Mouse (Mus musculus) E14TG2a.4 (cell line): ENCODE measurements around the gene Cyb561.

ENCODE experiments used
- CTCF ChIP-seq: conservative IDR thresholded peaks from 2 replicates; pipeline ENCODE4 v1.5.1; 2014; ENCODE audit warnings: low read length
- NANOG ChIP-seq: IDR thresholded peaks from 2 replicates; pipeline ENCODE4 v1.6.1; 2014; ENCODE audit warnings: borderline replicate concordance, low read length, mixed read lengths
- POU5F1 ChIP-seq: IDR thresholded peaks from 2 replicates; pipeline ENCODE4 v1.6.1; 2014; ENCODE audit warnings: low read length, borderline replicate concordance

GRCm38 (mm10) chr11:105994375-105994774 lies 41.2 kb upstream of the Cyb561 start, which contains the start of gene Ace3:
- TF ChIP-seq CTCF (no peak), NANOG (no peak), POU5F1 (no peak)
